Mouse (Mus musculus) midbrain, embryonic 10.5 days (tissue): Measurements from ENCODE around the gene Dhrs1. TPM values are rescaled to one million over a fixed set of nuclear protein-coding genes. Genes with fewer than 3 reads are reported as not detected.

Experiments
- DNase-seq: peaks from one replicate; pipeline ENCODE4 v3.0.0-alpha.2; 2017; ENCODE audit warnings: low spot score
- H3K27ac ChIP-seq: fragments of 300-500 bp; sonication (generic); replicated peaks from 2 replicates; pipeline ENCODE4 v1.5.1; 2016; ENCODE audit warnings: mild to moderate bottlenecking
- H3K27me3 ChIP-seq: fragments of 300-500 bp; sonication (generic); 2 replicates; pipeline ENCODE4 v1.6.1; 2016; ENCODE audit warnings: low read depth, mild to moderate bottlenecking; ENCODE audit not compliant: poor library complexity, severe bottlenecking
- H3K36me3 ChIP-seq: fragments of 300-500 bp; sonication (generic); 2 replicates; pipeline ENCODE4 v1.6.1; 2016; ENCODE audit warnings: mild to moderate bottlenecking, moderate library complexity
- H3K4me1 ChIP-seq: fragments of 300-500 bp; sonication (generic); 2 replicates; pipeline ENCODE4 v1.6.1; 2016
- H3K4me3 ChIP-seq: fragments of 300-500 bp; sonication (generic); 2 replicates; pipeline ENCODE4 v1.5.1; 2016; ENCODE audit warnings: mild to moderate bottlenecking, moderate library complexity
- H3K9me3 ChIP-seq: fragments of 300-500 bp; sonication (generic); replicated peaks from 2 replicates; pipeline ENCODE4 v1.6.1; 2016; ENCODE audit warnings: mild to moderate bottlenecking
- WGBS: fragments of 180-500 bp; shearing (Covaris S2); methylation state at CpG from one replicate; pipeline ENCODE4 v1.1.7; 2016; 5-methylcytosine and 5-hydroxymethylcytosine counted together
- polyA plus RNA-seq: library from polyadenylated mRNA; unstranded; fragments of >200 nt; fragmentation: Nextera tagmentation; extraction: Ambion mirVana; gene quantifications from 2 replicates; pipeline ENCODE4 v1.2.1, GENCODE M21; 2016

Dhrs1 gene
- polyA plus RNA-seq, 1 experiment from 2014 or later: 67.6 TPM

GRCm38 (mm10) chr14:55758363-55758784 lies 12.9 kb upstream of the Dhrs1 start, which contains the start of gene Cideb:
Gene Cideb, minus strand, starts transcription at chr14:55758458.
- no peaks in the 10 kb centered on the region for H3K9me3 ChIP-seq
- WGBS: 23% methylated on average over 8 of the region's 8 CpGs
- H3K27ac ChIP-seq: no peak within 1 kb of the TSS
- DNase-seq: peak; percentile 44
- H3K36me3 ChIP-seq: peaks cover 35% of the 10 kb centered on the region
- H3K27me3 ChIP-seq: peaks cover 32% of the 10 kb centered on the region
- no peak within 1 kb of the TSS for H3K4me3 ChIP-seq
- H3K4me1 ChIP-seq: peaks cover 31% of the 10 kb centered on the region

GRCm38 (mm10) chr14:55757566-55757965 lies 12.1 kb upstream of the Dhrs1 start:
- no peak for DNase-seq
- peaks cover 24% of the 10 kb centered on the region for H3K27me3 ChIP-seq
- WGBS: 84% methylated on average over 6 of the region's 6 CpGs
- H3K4me1 ChIP-seq: peaks cover 26% of the 10 kb centered on the region
- H3K36me3 ChIP-seq: peaks cover 43% of the 10 kb centered on the region
- no peak overlapping the region for H3K27ac ChIP-seq
- no peak overlapping the region for H3K4me3 ChIP-seq
- no peaks in the 10 kb centered on the region for H3K9me3 ChIP-seq

- WGBS: 94% methylated on average over 10 of the region's 10 CpGs
- H3K36me3 ChIP-seq: peaks cover 48% of the 10 kb centered on the region
Measured at GRCm38 (mm10) chr14:55747051-55747847, 1.8 kb upstream of the Dhrs1 start.

GRCm38 (mm10) chr14:55745861-55746237 lies 359 bp upstream of the Dhrs1 start:
- H3K27ac ChIP-seq: peak overlapping the region; percentile 86
- WGBS: under 1% methylated on average over 31 of the region's 31 CpGs
- peaks cover 39% of the 10 kb centered on the region for H3K36me3 ChIP-seq
- H3K4me3 ChIP-seq: peak overlapping the region; percentile 90
- DNase-seq: no peak
- peaks cover 39% of the 10 kb centered on the region for H3K4me1 ChIP-seq
- H3K27me3 ChIP-seq: no peaks in the 10 kb centered on the region
- H3K9me3 ChIP-seq: no peaks in the 10 kb centered on the region

More at GRCm38 (mm10) chr14:55747051-55747847, 1.8 kb upstream of the Dhrs1 start:
- Histone ChIP-seq H3K9me3 (no peaks in the 10 kb centered on the region), H3K27ac (no peak overlapping the region), H3K4me1 (peaks cover 39% of the 10 kb centered on the region), H3K4me3 (peak overlapping the region; percentile 90), H3K27me3 (no peaks in the 10 kb centered on the region)
- no peak for DNase-seq

GRCm38 (mm10) chr14:55743711-55744110 lies 1.8 kb downstream of the Dhrs1 start:
- H3K27me3 ChIP-seq: no peaks in the 10 kb centered on the region
- no peak overlapping the region for H3K27ac ChIP-seq
- no peaks in the 10 kb centered on the region for H3K9me3 ChIP-seq
- H3K36me3 ChIP-seq: peaks cover 40% of the 10 kb centered on the region
- peak; percentile 83 for DNase-seq
- peaks cover 39% of the 10 kb centered on the region for H3K4me1 ChIP-seq
- H3K4me3 ChIP-seq: peak overlapping the region; percentile 90; the same call in 1 of the 2 replicates
- WGBS: 24% methylated on average over 10 of the region's 10 CpGs

- H3K4me3 ChIP-seq: no peak overlapping the region
- H3K36me3 ChIP-seq: peaks cover 37% of the 10 kb centered on the region
- 89% methylated on average over 9 of the region's 9 CpGs for WGBS
- no peaks in the 10 kb centered on the region for H3K27me3 ChIP-seq
- no peaks in the 10 kb centered on the region for H3K4me1 ChIP-seq
- DNase-seq: no peak
- no peaks in the 10 kb centered on the region for H3K9me3 ChIP-seq
- H3K27ac ChIP-seq: no peak overlapping the region
Measured at GRCm38 (mm10) chr14:55737086-55737687, 8.3 kb downstream of the Dhrs1 start.

GRCm38 (mm10) chr14:55735758-55736157 lies 9.7 kb downstream of the Dhrs1 start:
- no peaks in the 10 kb centered on the region for H3K27me3 ChIP-seq
- H3K27ac ChIP-seq: no peak overlapping the region
- WGBS: 89% methylated on average over 4 of the region's 4 CpGs
- H3K4me3 ChIP-seq: no peak overlapping the region
- peaks cover 31% of the 10 kb centered on the region for H3K36me3 ChIP-seq
- DNase-seq: no peak
- no peaks in the 10 kb centered on the region for H3K9me3 ChIP-seq
- H3K4me1 ChIP-seq: no peaks in the 10 kb centered on the region

- H3K27ac ChIP-seq: no peak overlapping the region
- no peak overlapping the region for H3K4me3 ChIP-seq
- H3K36me3 ChIP-seq: peaks cover 27% of the 10 kb centered on the region
- H3K27me3 ChIP-seq: no peaks in the 10 kb centered on the region
- WGBS: 77% methylated on average over 3 of the region's 3 CpGs
- H3K9me3 ChIP-seq: no peaks in the 10 kb centered on the region
- no peak for DNase-seq
- H3K4me1 ChIP-seq: no peaks in the 10 kb centered on the region
Measured at GRCm38 (mm10) chr14:55735334-55735733, 10.2 kb downstream of the Dhrs1 start.

- Histone ChIP-seq H3K4me1 (no peaks in the 10 kb centered on the region), H3K9me3 (no peaks in the 10 kb centered on the region), H3K4me3 (no peak overlapping the region), H3K36me3 (peaks cover 22% of the 10 kb centered on the region), H3K27me3 (no peaks in the 10 kb centered on the region), H3K27ac (no peak overlapping the region)
- WGBS: 76% methylated on average over 7 of the region's 7 CpGs
- no peak for DNase-seq
Measured at GRCm38 (mm10) chr14:55734869-55735268, 10.6 kb downstream of the Dhrs1 start.

GRCm38 (mm10) chr14:55733889-55734288 lies 11.6 kb downstream of the Dhrs1 start:
- DNase-seq: no peak
- 82% methylated on average over 10 of the region's 10 CpGs for WGBS
- Histone ChIP-seq H3K9me3 (no peaks in the 10 kb centered on the region), H3K36me3 (peaks cover 13% of the 10 kb centered on the region), H3K27ac (no peak overlapping the region), H3K27me3 (no peaks in the 10 kb centered on the region), H3K4me1 (no peaks in the 10 kb centered on the region), H3K4me3 (no peak overlapping the region)

GRCm38 (mm10) chr14:55730531-55731032 lies 14.9 kb downstream of the Dhrs1 start:
- WGBS: 83% methylated on average over 7 of the region's 7 CpGs

GRCm38 (mm10) chr14:55730116-55730515 lies 15.4 kb downstream of the Dhrs1 start:
- no peak for DNase-seq
- no peaks in the 10 kb centered on the region for H3K9me3 ChIP-seq
- H3K27me3 ChIP-seq: no peaks in the 10 kb centered on the region
- H3K27ac ChIP-seq: no peak overlapping the region
- H3K4me1 ChIP-seq: 0 out of 2 replicates have a peak, but pooled peaks cover 2% of the 10 kb centered on the region
- WGBS: 82% methylated on average over 7 of the region's 7 CpGs
- no peak overlapping the region for H3K4me3 ChIP-seq
- no peaks in the 10 kb centered on the region for H3K36me3 ChIP-seq

More at GRCm38 (mm10) chr14:55730531-55731032, 14.9 kb downstream of the Dhrs1 start:
- no peak overlapping the region for H3K4me3 ChIP-seq
- no peaks in the 10 kb centered on the region for H3K9me3 ChIP-seq
- no peaks in the 10 kb centered on the region for H3K36me3 ChIP-seq
- no peak for DNase-seq
- H3K4me1 ChIP-seq: no peaks in the 10 kb centered on the region
- no peaks in the 10 kb centered on the region for H3K27me3 ChIP-seq
- H3K27ac ChIP-seq: no peak overlapping the region
